Mouse (Mus musculus) liver, embryonic 12.5 days (tissue): ENCODE data around the gene Mptx1. TPM values are rescaled to one million over a fixed set of nuclear protein-coding genes. Genes with fewer than 3 reads are reported as not detected.
"Not testable (repeated sequence)": the region's sequence is repeated elsewhere in the genome, so short reads cannot be mapped to it uniquely, and the experiment has no call there.

Experiments
- ATAC-seq: fragments of 200-750 bp; cut with Nextera tagmentation; 2 replicates; pipeline ENCODE4 v1.8.0; 2017; ENCODE audit warnings: moderate number of reproducible peaks, mild to moderate bottlenecking, moderate library complexity
- H3K27ac ChIP-seq: fragments of 300-500 bp; sonication (generic); 2 replicates; pipeline ENCODE4 v1.5.1; 2016; ENCODE audit warnings: mild to moderate bottlenecking
- H3K27me3 ChIP-seq: fragments of 300-500 bp; sonication (generic); replicated peaks from 2 replicates; pipeline ENCODE4 v1.6.1; 2016; ENCODE audit warnings: mild to moderate bottlenecking, moderate library complexity
- H3K36me3 ChIP-seq: fragments of 300-500 bp; sonication (generic); 2 replicates; pipeline ENCODE4 v1.6.1; 2016; ENCODE audit warnings: mild to moderate bottlenecking, moderate library complexity
- H3K4me1 ChIP-seq: fragments of 300-500 bp; sonication (generic); 2 replicates; pipeline ENCODE4 v1.6.1; 2016
- H3K4me2 ChIP-seq: fragments of 300-500 bp; sonication (generic); 2 replicates; pipeline ENCODE4 v1.6.1; 2016; ENCODE audit warnings: mild to moderate bottlenecking, moderate library complexity
- H3K4me3 ChIP-seq: fragments of 300-500 bp; sonication (generic); 2 replicates; pipeline ENCODE4 v1.5.1; 2016; ENCODE audit warnings: mild to moderate bottlenecking, moderate library complexity
- H3K9ac ChIP-seq: fragments of 300-500 bp; sonication (generic); 2 replicates; pipeline ENCODE4 v1.6.1; 2016; ENCODE audit warnings: mild to moderate bottlenecking, moderate library complexity
- H3K9me3 ChIP-seq: fragments of 300-500 bp; sonication (generic); replicated peaks from 2 replicates; pipeline ENCODE4 v1.6.1; 2016; ENCODE audit warnings: mild to moderate bottlenecking, moderate library complexity
- WGBS: fragments of 180-500 bp; shearing (Covaris S2); methylation state at CpG from one replicate; pipeline ENCODE4 v1.1.7; 2016; ENCODE audit not compliant: insufficient replicate concordance; 5-methylcytosine and 5-hydroxymethylcytosine counted together
- polyA plus RNA-seq: library from polyadenylated mRNA; unstranded; fragments of >200 nt; fragmentation: Nextera tagmentation; extraction: Ambion mirVana; gene quantifications from 2 replicates; pipeline ENCODE4 v1.2.1, GENCODE M21; 2016

Gene Mptx1
- not detected in 2 replicates for polyA plus RNA-seq

GRCm38 (mm10) chr1:174330218-174330617 is at the start of gene Mptx1:
Mptx1 (plus strand) TSS chr1:174330518.
- Histone ChIP-seq H3K36me3 (no peaks in the 10 kb centered on the region), H3K9me3 (no peaks in the 10 kb centered on the region), H3K4me2 (no peak within 1 kb of the TSS), H3K4me3 (no peak within 1 kb of the TSS), H3K9ac (no peak within 1 kb of the TSS), H3K27ac (no peak within 1 kb of the TSS), H3K27me3 (no peaks in the 10 kb centered on the region), H3K4me1 (no peaks in the 10 kb centered on the region)
- ATAC-seq = no peak

- H3K9me3 ChIP-seq = no peaks in the 10 kb centered on the region
- H3K9ac ChIP-seq = no peak overlapping the region
- ATAC-seq = no peak
- H3K4me3 ChIP-seq = no peak overlapping the region
- H3K27ac ChIP-seq = no peak overlapping the region
- H3K4me1 ChIP-seq = no peaks in the 10 kb centered on the region
- no peak overlapping the region for H3K4me2 ChIP-seq
- no peaks in the 10 kb centered on the region for H3K36me3 ChIP-seq
- no peaks in the 10 kb centered on the region for H3K27me3 ChIP-seq
- 50% methylated on average over 1 of the region's 1 CpGs for WGBS
Measured at GRCm38 (mm10) chr1:174303162-174303561, 27.2 kb upstream of the Mptx1 start.

- Histone ChIP-seq H3K9ac (no peak overlapping the region), H3K4me1 (no peaks in the 10 kb centered on the region), H3K9me3 (no peaks in the 10 kb centered on the region), H3K27me3 (no peaks in the 10 kb centered on the region), H3K4me3 (no peak overlapping the region), H3K36me3 (no peaks in the 10 kb centered on the region), H3K27ac (no peak overlapping the region), H3K4me2 (no peak overlapping the region)
- WGBS = 55% methylated on average over 2 of the region's 2 CpGs
- ATAC-seq = no peak
Measured at GRCm38 (mm10) chr1:174317308-174317707, 13.0 kb upstream of the Mptx1 start.

- 29% methylated on average over 1 of the region's 1 CpGs for WGBS
- not testable (repeated sequence) for H3K9me3 ChIP-seq, H3K4me2 ChIP-seq, H3K27me3 ChIP-seq, H3K9ac ChIP-seq, H3K27ac ChIP-seq, H3K36me3 ChIP-seq, H3K4me3 ChIP-seq, ATAC-seq, H3K4me1 ChIP-seq
Measured at GRCm38 (mm10) chr1:174353636-174354035, 23.3 kb downstream of the Mptx1 start.

GRCm38 (mm10) chr1:174354640-174355039 is 24.3 kb downstream of the Mptx1 start:
- no peak overlapping the region for H3K27ac ChIP-seq
- H3K4me3 ChIP-seq = no peak overlapping the region
- no peak overlapping the region for H3K9ac ChIP-seq
- no peak overlapping the region for H3K4me2 ChIP-seq
- no peaks in the 10 kb centered on the region for H3K27me3 ChIP-seq
- H3K4me1 ChIP-seq = no peaks in the 10 kb centered on the region
- 28% methylated on average over 5 of the region's 5 CpGs for WGBS
- no peaks in the 10 kb centered on the region for H3K9me3 ChIP-seq
- H3K36me3 ChIP-seq = no peaks in the 10 kb centered on the region
- ATAC-seq = no peak

GRCm38 (mm10) chr1:174364882-174365451 is 34.6 kb downstream of the Mptx1 start, which contains the start of gene Olfr417:
Olfr417 (plus strand) TSS chr1:174365122.
- no peaks in the 10 kb centered on the region for H3K4me1 ChIP-seq
- H3K27me3 ChIP-seq = no peaks in the 10 kb centered on the region
- no peak within 1 kb of the TSS for H3K4me3 ChIP-seq
- no peak within 1 kb of the TSS for H3K27ac ChIP-seq
- H3K4me2 ChIP-seq = no peak within 1 kb of the TSS
- 25% methylated on average over 2 of the region's 2 CpGs for WGBS
- ATAC-seq = no peak
- H3K36me3 ChIP-seq = no peaks in the 10 kb centered on the region
- no peak within 1 kb of the TSS for H3K9ac ChIP-seq
- H3K9me3 ChIP-seq = no peaks in the 10 kb centered on the region

- Histone ChIP-seq H3K27me3 (no peaks in the 10 kb centered on the region), H3K4me3 (no peak overlapping the region), H3K27ac (no peak overlapping the region), H3K4me1 (no peaks in the 10 kb centered on the region), H3K9ac (no peak overlapping the region), H3K4me2 (no peak overlapping the region), H3K9me3 (no peaks in the 10 kb centered on the region), H3K36me3 (no peaks in the 10 kb centered on the region)
- ATAC-seq = no peak
- 70% methylated on average over 3 of the region's 3 CpGs for WGBS
Measured at GRCm38 (mm10) chr1:174373799-174374198, 43.5 kb downstream of the Mptx1 start.

Other genes starting within 250 kb of the Mptx1 start
- not detected in 2 replicates for gene Olfr429, start 246.2 kb upstream of the Mptx1 start, polyA plus RNA-seq
- gene Olfr427, start 233.6 kb upstream of the Mptx1 start, polyA plus RNA-seq = not detected in 2 replicates
- gene Olfr231, start 209.4 kb upstream of the Mptx1 start, polyA plus RNA-seq = not detected in 2 replicates
- gene Olfr424, start 199.0 kb upstream of the Mptx1 start, polyA plus RNA-seq = not detected in 2 replicates
- gene Olfr420, start 174.9 kb upstream of the Mptx1 start, polyA plus RNA-seq = 0.61 and 0.62 TPM in 2 replicates
- gene Spta1, start 157.7 kb upstream of the Mptx1 start, polyA plus RNA-seq = 46.8 and 50.0 TPM in 2 replicates
- gene Olfr419, start 78.5 kb upstream of the Mptx1 start, polyA plus RNA-seq = 0.08 and 0.20 TPM in 2 replicates
- gene Olfr417, start 34.6 kb downstream of the Mptx1 start, polyA plus RNA-seq = not detected in 2 replicates
- gene Olfr248, start 60.5 kb downstream of the Mptx1 start, polyA plus RNA-seq = not detected in 2 replicates
- 0.04 TPM in 1 of 2 replicates, not detected in the other for gene Olfr414, start 93.5 kb downstream of the Mptx1 start, polyA plus RNA-seq
- not detected in 2 replicates for gene Olfr220, start 111.6 kb downstream of the Mptx1 start, polyA plus RNA-seq
- 0.06 and 0.10 TPM in 2 replicates for gene Fmn2, start 171.3 kb downstream of the Mptx1 start, polyA plus RNA-seq